In the genomic region with DNA sequence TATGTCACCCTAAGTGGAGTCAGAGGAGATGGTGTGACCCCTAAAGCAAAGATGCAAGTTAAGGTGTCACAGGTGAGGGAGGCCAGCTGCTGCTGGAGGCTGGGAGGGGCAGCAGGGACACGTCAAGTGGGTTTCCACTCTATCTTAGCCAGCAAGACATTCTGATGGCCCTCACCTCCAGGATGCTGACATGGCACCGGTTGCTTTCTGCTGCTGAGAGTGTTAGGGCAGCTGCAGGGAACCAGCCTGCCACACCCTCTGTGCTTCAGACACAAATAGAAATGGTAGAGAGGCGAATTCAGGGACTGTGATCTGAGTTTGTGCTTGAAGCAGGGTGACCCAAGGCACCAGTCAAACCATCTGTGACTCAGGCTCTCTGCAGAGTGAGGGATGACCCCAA, we compare ENCODE assay signal across 46 mouse cellular contexts. TPM values are rescaled to one million over a fixed set of nuclear protein-coding genes. Genes with fewer than 3 reads are reported as not detected.
"Had no signal": no experiment of that assay in that cellular context is flagged by ENCODE, and none has a peak within 500 bp of the region (broad histone marks: within the 10 kb centered on the region; RNA-seq: fewer than 3 reads in every experiment).

No protein-coding gene starts in this region.

- H3K36me3 ChIP-seq: limb, embryonic 10.5 days; limb, embryonic 12.5 days; limb, embryonic 13.5 days; limb, embryonic 15.5 days; liver, embryonic 12.5 days; liver, embryonic 13.5 days; liver, embryonic 15.5 days; lung, embryonic 15.5 days; midbrain, embryonic 10.5 days; midbrain, embryonic 12.5 days; midbrain, embryonic 13.5 days; midbrain, embryonic 15.5 days; neural tube, embryonic 12.5 days had no signal

- DNase-seq: left cerebral cortex, postnatal 4 days; liver; liver, embryonic 13.5 days; liver, postnatal 0 days; lung, adult 18-20 months; lung, adult 2 months; lung, embryonic 14.5 days; lung, postnatal 10 days; lung, postnatal 14 days; lung, postnatal 36 days; lung, postnatal 4 days; midbrain, embryonic 14.5 days had no signal

- H3K4me3 ChIP-seq: left cerebral cortex, adult 2 months; limb, embryonic 10.5 days; limb, embryonic 12.5 days; limb, embryonic 13.5 days; limb, embryonic 15.5 days; liver, embryonic 12.5 days; liver, embryonic 13.5 days; liver, embryonic 15.5 days; lung, embryonic 15.5 days; midbrain, embryonic 10.5 days; midbrain, embryonic 12.5 days; midbrain, embryonic 13.5 days; midbrain, embryonic 15.5 days; neural tube, embryonic 12.5 days had no signal

- H3K9me3 ChIP-seq: limb, embryonic 10.5 days; limb, embryonic 12.5 days; limb, embryonic 13.5 days; limb, embryonic 15.5 days; liver, embryonic 12.5 days; liver, embryonic 13.5 days; liver, embryonic 15.5 days; lung, embryonic 15.5 days; midbrain, embryonic 10.5 days; midbrain, embryonic 12.5 days; midbrain, embryonic 13.5 days; midbrain, embryonic 15.5 days; neural tube, embryonic 12.5 days had no signal

- H3K27ac ChIP-seq: left cerebral cortex, adult 2 months; limb, embryonic 10.5 days; limb, embryonic 12.5 days; limb, embryonic 13.5 days; limb, embryonic 15.5 days; liver, embryonic 12.5 days; liver, embryonic 13.5 days; liver, embryonic 14.5 days; liver, embryonic 15.5 days; lung, embryonic 15.5 days; macrophage; midbrain, embryonic 10.5 days; midbrain, embryonic 12.5 days; midbrain, embryonic 13.5 days; midbrain, embryonic 15.5 days; neural tube, embryonic 12.5 days had no signal

- H3K4me2 ChIP-seq: limb, embryonic 12.5 days; limb, embryonic 13.5 days; limb, embryonic 15.5 days; liver, embryonic 11.5 days; liver, embryonic 12.5 days; liver, embryonic 13.5 days; liver, embryonic 15.5 days; lung, embryonic 14.5 days; lung, embryonic 15.5 days; midbrain, embryonic 11.5 days; midbrain, embryonic 12.5 days; midbrain, embryonic 13.5 days; midbrain, embryonic 15.5 days; neural tube, embryonic 12.5 days had no signal

- ATAC-seq: liver, postnatal 0 days; midbrain, embryonic 15.5 days; midbrain, embryonic 16.5 days had no signal

- H3K9ac ChIP-seq: limb, embryonic 12.5 days; limb, embryonic 13.5 days; limb, embryonic 15.5 days; liver, embryonic 12.5 days; liver, embryonic 13.5 days; liver, embryonic 14.5 days; liver, embryonic 15.5 days; liver, postnatal 0 days; lung, embryonic 14.5 days; lung, embryonic 15.5 days; midbrain, embryonic 12.5 days; midbrain, embryonic 13.5 days; midbrain, embryonic 15.5 days; neural tube, embryonic 12.5 days had no signal

- H3K27me3 ChIP-seq: liver, embryonic 13.5 days; lung, embryonic 15.5 days; neural tube, embryonic 12.5 days had no signal

- H3K4me1 ChIP-seq: limb, embryonic 12.5 days; limb, embryonic 13.5 days; limb, embryonic 15.5 days; liver, embryonic 12.5 days; liver, embryonic 13.5 days; liver, embryonic 15.5 days; lung, embryonic 15.5 days; midbrain, embryonic 12.5 days; midbrain, embryonic 13.5 days; midbrain, embryonic 15.5 days; neural tube, embryonic 12.5 days had no signal

RNA-seq across cellular contexts. Expression of gene Drd5, which starts 9.4 kb away (rescaled TPM):
- total RNA-seq: liver, adult 2 months; megakaryocyte progenitor cell, adult 5-6 weeks; megakaryocyte-erythroid progenitor cell, adult 5-6 weeks; monocyte, adult 5-6 weeks had no signal
- polyA plus RNA-seq: limb, embryonic 10.5 days; limb, embryonic 11.5 days; limb, embryonic 12.5 days; liver, adult 2 months; liver, embryonic 11.5 days; liver, embryonic 12.5 days; liver, embryonic 13.5 days; liver, embryonic 14.5 days; liver, embryonic 15.5 days; liver, embryonic 16.5 days; liver, postnatal 0 days; lung, adult 2 months; lung, embryonic 14.5 days; lung, embryonic 15.5 days; lung, embryonic 16.5 days; lung, postnatal 0 days; macrophage; neural tube, embryonic 11.5 days; neural tube, embryonic 12.5 days had no signal

RNA-seq across cellular contexts. Expression of gene Otop1, which starts 34.0 kb away (rescaled TPM):
- total RNA-seq: left cerebral cortex, adult 18-20 months; left cerebral cortex, adult 2 months; left cerebral cortex, adult 8-10 months; left cerebral cortex, postnatal 10 days; left cerebral cortex, postnatal 14 days; left cerebral cortex, postnatal 25 days; left cerebral cortex, postnatal 36 days; left cerebral cortex, postnatal 4 days; liver, adult 2 months; megakaryocyte progenitor cell, adult 5-6 weeks; megakaryocyte-erythroid progenitor cell, adult 5-6 weeks; monocyte, adult 5-6 weeks had no signal
- polyA plus RNA-seq: limb, embryonic 14.5 days; limb, embryonic 15.5 days; liver, adult 2 months; liver, embryonic 11.5 days; liver, embryonic 12.5 days; liver, embryonic 14.5 days; liver, embryonic 15.5 days; liver, embryonic 16.5 days; liver, postnatal 0 days; lung, embryonic 14.5 days; lung, embryonic 15.5 days; lung, embryonic 16.5 days; lung, postnatal 0 days; macrophage; midbrain, embryonic 11.5 days; midbrain, embryonic 12.5 days; midbrain, embryonic 13.5 days; midbrain, embryonic 14.5 days; midbrain, embryonic 15.5 days; neural tube, embryonic 11.5 days; neural tube, embryonic 12.5 days had no signal
